Mouse (Mus musculus) layer of hippocampus, adult 2 months (tissue): ENCODE measurements at regions not wholly inside any gene's neighbourhood (a gene's known extent, or its start where the extent isn't known, plus 50 kb on each side); places are given as distances from the start of the nearest gene placed in this dataset.
A peak's percentile ranks its signal among the peaks of the same experiment; 100 is the strongest.

Experiments
- DNase-seq, 2 experiments: peaks; one replicate each; pipeline ENCODE4 v3.0.0; 2022; ENCODE audit warnings: low spot score in 2 of 2
- H3K27ac ChIP-seq: fragments of 200-600 bp; 2 replicates; pipeline ENCODE4 v1.8.1; 2022
- H3K4me3 ChIP-seq: fragments of 200-600 bp; 2 replicates; pipeline ENCODE4 v1.8.1; 2022; ENCODE audit warnings: mild to moderate bottlenecking
- CTCF ChIP-seq: fragments of 200-600 bp; conservative IDR thresholded peaks from 2 replicates; pipeline ENCODE4 v1.8.1; 2022; ENCODE audit warnings: antibody characterized with exemption, mild to moderate bottlenecking, moderate library complexity

DNA sequence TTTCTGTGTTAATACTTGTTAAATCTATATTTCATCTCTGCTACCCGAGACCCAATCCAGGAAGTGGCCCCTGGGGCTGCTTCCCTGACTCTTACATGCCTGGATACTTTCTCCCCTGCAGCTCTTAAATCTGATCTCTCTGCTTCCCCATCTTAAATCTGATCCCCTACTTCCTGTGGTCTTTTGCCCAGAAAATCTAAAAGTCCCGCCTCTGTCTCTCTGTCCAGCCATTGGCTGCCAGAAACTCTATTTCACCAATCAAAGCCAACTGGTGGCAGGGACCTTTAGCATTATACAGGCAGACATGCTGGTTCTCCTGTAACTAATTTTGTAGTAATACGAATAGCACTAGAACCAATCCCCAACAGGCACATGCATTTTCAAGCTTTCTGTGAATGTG is 59.0 kb upstream of the Ccdc91 start:
- no peak for DNase-seq
- Histone ChIP-seq H3K4me3 (no peak overlapping the region), H3K27ac (no peak overlapping the region)
- TF ChIP-seq CTCF, result no peak

DNA sequence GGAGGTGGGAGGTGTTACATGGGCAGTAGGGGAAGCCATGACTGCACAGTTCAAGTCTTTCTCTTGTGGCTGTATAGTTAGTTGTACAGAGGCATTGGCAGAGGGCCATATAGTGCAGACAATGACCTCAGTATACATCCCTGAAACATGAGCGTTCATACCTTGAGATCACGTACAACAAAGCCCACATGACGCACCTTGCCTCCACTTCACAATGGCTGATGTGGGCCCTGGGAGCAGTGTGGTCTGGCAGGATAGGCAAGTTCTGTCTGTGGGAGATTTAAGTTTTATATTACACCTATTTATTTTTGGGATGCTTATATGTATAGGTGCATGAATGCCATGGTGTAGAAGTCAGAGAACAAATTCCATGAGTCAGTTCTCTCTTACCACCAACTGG is 61.9 kb upstream of the Ccdc91 start:
- TF ChIP-seq CTCF, result no peak
- no peak overlapping the region for H3K27ac ChIP-seq
- no peak overlapping the region for H3K4me3 ChIP-seq
- no peak for DNase-seq

DNA sequence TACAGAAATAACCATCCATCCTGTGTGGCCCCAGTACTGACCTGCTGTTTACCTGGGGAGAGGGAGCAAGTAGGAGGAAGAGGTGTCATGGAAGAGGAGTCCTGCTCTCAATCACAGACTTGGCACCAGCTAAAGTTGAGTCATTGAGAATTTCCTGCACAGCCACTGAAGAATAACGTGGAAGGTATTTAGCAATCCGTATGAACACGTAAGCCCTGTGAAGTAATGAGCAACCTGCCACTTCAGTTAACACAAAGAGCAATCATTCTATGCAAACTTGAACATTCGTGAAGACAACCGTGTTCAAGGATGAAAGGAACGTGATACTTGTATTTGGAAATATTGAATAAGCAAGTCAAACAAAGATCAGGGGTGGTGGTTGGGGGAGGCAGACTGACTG is 77.6 kb upstream of the Ccdc91 start:
- no peak for TF ChIP-seq CTCF
- no peak overlapping the region for H3K4me3 ChIP-seq
- no peak for DNase-seq
- H3K27ac ChIP-seq, result no peak overlapping the region

DNA sequence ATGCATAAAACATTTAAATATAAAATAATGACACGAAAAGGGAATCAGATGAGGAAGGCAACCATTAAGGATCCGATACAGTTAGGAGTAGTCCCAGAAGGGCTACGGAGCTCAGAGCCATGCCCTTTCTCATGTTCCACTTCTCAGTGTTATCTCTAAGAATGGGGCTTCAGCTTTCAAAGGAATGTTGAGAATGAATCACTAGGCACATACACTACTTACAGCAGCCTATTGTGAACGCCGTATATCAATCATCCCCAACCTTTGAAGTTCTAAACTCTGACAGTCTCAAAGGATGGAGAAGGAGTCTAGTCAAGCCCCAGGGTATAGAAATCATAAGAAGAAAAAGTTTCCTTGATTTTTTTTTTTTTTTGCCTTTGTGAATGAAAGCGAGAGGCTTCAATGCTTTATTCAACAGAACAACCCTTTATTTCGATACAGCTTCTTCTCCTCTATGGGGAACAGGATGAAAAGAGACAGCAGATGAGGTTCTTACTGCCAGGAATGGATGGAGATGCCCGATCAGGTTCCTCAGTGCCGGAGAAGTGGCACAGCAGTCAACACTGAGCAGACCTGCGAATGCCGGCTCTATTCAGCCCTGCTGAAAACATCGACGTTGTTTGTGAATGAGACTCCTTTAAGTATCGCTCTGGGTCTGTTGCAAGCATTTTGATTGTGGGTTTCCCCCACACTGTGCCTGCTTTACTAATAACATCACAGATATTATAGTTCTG is 84.0 kb upstream of the Ccdc91 start:
- no peak overlapping the region for H3K4me3 ChIP-seq
- H3K27ac ChIP-seq, result no peak overlapping the region
- no peak for DNase-seq
- TF ChIP-seq CTCF, result no peak

DNA sequence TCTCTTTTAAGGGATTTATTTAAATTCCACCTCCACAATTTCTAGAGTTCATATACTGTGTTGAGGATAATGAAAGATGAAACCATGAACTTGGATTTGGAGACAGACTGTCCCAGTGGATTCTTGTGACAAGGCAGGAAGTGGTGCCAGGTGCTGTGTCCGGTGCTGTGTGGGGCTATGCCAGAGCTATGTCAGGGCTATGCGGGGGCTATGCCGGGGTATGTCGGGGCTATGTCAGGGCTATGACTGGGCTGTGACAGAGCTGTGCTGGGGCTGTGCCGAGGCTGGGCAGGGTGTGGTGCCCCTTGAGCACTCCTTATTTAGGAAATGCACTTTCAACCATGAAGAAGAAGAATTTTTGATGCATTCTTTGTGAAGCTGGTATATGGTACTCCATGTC is 85.1 kb upstream of the Ccdc91 start:
- DNase-seq, result no peak
- Histone ChIP-seq H3K27ac (no peak overlapping the region), H3K4me3 (no peak overlapping the region)
- TF ChIP-seq CTCF, result no peak

DNA sequence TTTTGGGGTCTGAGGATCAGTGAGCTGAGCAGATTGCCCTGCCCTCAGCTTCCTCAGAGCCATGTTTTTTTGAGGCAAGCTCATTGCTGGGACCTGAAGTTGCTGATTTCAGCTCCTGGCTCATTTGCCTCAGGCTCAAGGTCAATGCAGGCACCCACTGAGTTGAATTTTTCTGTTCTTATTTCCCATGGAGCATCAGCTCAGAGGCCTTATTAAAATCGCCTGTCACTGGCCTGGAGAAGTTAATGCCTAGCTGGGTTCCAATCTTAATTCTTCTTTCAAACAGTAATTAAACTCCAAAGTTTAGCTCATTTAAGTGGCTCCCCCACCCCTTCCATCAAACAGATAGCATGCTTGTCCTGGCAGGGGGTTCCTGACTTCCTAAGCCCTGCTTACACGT is 86.9 kb upstream of the Ccdc91 start:
- Histone ChIP-seq H3K4me3 (no peak overlapping the region), H3K27ac (no peak overlapping the region)
- DNase-seq, result no peak
- TF ChIP-seq CTCF, result no peak

DNA sequence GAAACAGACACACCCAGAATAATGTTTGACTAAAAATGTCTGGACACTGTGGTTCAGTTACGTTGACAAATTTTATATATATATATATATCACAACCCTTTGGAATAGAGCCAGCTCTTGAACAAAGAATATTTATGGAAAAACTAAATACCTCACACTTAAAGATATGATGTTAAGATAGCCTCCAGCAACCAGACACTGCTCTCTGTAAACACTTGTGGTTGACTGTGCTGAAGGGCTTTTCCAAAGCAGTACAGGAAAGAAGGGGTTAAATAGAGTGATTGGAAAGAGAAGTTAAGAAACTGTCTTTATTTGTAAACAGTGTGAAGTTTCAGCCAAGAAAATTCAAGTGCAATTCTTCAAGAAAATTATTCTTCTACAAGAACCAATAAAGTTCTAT is 90.0 kb upstream of the Ccdc91 start:
- no peak overlapping the region for H3K4me3 ChIP-seq
- TF ChIP-seq CTCF, result no peak
- DNase-seq, result no peak
- H3K27ac ChIP-seq, result no peak overlapping the region

DNA sequence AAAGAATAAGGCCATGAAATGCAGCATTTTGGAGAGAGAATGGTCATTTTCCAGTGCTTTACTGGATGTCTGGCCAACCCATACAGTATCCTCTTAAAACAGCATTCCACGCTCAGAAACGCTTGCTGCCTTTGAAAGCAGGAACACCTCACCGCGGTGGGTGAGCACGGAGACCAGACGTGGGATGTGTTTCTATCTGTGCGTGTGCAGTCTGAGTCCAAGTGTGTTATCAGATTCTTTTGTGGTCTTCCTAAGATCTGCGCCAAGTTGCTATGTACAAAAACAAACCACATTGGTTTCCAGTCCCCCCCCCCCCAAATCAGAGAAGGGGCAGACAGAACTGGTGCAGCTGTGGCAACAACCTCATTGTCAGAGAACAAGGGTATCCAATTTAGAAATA is 95.1 kb upstream of the Ccdc91 start:
- TF ChIP-seq CTCF, result no peak
- no peak for DNase-seq
- Histone ChIP-seq H3K4me3 (no peak overlapping the region), H3K27ac (no peak overlapping the region)

DNA sequence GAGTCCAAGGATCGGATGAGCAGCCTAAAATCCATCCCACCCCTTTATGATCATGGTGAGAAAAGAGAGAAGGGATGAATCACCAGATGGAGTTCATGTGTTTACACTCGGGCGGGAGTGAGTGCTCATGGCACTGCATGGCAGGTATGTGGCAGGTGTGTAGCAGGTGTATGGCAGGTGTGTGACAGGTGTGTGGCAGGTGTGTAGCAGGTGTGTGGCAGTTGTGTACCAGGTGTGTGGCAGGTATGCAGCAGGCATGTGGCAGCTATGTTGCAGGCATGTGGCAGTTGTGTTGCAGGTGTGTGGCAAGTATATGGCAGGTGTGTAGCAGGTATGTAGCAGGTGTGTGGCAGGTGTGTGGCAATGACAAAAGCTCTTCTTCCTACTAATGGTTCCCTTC is 97.9 kb upstream of the Ccdc91 start:
- no peak for DNase-seq
- Histone ChIP-seq H3K27ac (no peak overlapping the region), H3K4me3 (no peak overlapping the region)
- TF ChIP-seq CTCF, result no peak

DNA sequence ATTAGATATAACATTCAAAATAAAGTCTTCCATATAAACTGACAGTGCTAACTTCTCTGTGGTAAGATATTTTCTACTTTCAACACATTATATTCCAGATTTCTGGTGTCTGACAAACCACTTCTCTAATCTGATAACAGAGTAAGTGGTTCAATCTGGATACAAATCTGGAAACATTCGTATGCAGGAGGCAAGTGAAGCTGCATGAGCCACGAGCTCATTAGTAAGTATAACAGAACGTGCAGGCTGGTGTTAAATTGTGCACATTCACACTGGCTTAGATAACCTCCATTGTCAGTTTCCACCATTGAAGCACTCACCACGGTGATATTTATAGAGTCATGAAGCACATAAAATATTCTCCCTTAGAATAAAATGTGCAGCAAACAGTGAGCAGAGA is 103.9 kb upstream of the Ccdc91 start:
- Histone ChIP-seq H3K27ac (no peak overlapping the region), H3K4me3 (no peak overlapping the region)
- no peak for TF ChIP-seq CTCF
- peak in 1 of 2 experiments; percentile 17 for DNase-seq

DNA sequence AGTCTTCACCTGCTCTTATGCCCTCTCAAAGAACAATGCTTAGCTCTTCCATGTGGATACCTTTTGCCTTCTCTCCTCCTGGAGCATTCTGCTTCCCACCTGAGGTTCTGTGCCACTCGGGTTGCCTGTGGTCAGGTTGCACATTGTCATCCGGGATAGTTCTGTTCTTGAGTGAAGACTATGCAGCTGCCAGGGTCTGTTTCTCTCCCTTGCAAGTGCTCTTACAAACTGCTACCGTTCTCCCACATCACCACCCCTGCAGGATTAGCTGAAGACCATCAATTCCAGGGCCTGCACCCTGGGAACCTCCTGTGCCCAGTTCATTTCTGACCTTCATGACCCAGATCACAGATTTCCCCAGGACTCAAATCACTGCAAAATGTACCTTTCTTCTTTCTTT is 104.3 kb upstream of the Ccdc91 start:
- no peak for TF ChIP-seq CTCF
- H3K4me3 ChIP-seq, result no peak overlapping the region
- no peak for DNase-seq
- no peak overlapping the region for H3K27ac ChIP-seq

DNA sequence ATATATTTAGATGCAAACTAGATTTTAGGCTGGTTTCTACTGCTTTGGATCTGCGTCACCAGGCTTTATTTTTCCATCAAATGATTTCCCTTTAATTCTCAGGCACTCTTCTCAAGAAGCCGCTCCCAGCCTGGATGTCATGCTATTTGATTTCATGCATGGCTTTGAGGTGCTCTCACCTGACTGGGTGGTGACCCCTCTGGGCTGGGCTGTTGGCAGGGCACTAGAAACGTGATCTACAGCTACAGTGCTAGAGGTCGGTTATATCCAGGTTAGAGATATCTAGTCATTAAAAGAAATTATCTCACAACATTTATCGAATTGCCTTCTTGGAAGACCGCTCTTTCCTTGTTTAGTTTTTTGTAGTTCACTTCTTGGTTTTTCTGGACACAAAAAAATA is 98.9 kb upstream of the Pthlh start:
- Histone ChIP-seq H3K4me3 (no peak overlapping the region), H3K27ac (no peak overlapping the region)
- DNase-seq, result no peak
- TF ChIP-seq CTCF, result no peak

DNA sequence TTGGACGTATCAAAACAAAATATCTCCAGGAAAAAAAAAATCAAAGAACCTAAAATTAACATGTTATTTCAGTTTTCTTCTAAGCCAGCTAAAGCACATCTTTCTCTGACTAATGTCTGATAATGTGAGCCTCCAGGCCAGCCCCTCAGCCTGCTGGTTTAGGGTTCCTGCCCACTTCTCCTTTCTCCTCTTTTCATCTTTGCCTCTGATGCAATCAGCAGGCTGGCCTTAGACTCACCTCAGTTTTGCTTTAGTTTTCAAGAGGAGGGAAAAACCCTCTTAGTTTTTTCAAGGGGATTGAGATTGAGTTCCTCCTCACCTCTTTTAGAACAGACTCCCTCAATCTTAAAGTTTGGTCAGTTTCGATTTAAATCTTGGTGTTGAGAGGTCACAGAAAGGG is 93.0 kb upstream of the Pthlh start:
- no peak for TF ChIP-seq CTCF
- Histone ChIP-seq H3K4me3 (no peak overlapping the region), H3K27ac (no peak overlapping the region)
- no peak for DNase-seq

DNA sequence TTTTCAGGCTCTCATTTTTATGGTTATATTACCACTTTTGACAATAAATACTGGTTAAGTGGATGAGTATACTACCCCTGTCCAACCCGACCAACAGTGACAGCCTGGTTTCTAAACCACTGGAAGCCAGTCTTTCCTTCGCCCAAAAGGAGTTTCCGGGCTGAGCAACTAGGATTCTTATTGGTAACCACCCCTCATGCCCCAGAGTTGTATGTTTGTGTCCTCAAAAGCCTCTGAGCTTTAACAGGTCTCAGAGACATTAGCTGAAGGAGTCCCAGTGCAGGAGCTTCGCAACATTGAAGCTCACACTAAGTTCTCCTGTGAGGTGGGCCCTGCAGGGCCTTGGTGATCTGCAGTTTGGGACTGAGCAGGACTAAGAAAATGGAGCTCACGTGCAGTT is 92.6 kb upstream of the Pthlh start:
- no peak for DNase-seq
- no peak for TF ChIP-seq CTCF
- H3K27ac ChIP-seq, result no peak overlapping the region
- no peak overlapping the region for H3K4me3 ChIP-seq

DNA sequence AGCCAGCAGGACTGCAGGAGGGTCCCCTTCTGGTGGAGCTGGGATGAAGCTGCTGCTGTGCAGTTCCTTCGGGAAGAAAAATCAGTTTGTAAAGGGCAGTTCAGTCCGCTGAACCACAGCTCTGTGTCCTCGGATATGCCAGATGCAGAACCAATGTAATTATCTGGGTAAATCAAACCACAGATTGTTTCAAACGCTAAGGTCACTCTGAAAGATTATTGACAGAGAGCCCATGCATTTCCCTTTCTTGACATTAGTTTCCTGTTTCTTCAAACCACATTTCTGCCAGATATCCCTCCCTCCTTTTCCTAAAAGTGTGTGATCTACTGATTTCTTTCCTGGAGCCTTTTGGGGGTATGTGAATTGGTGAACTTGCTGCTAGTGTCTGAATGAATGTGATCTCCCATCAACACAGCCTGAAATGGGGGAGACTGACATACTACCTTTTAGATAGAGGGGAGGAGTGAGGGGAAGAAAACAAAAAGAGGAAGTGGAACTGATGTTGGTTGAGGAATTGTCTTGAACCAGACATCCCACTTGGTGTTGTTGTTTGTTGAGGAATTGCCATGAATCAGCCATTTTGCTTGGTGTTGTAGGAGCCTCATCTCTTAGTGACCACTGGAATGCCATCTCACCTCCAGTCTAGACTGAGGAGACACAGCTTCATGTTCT is 85.7 kb upstream of the Pthlh start:
- TF ChIP-seq CTCF, result no peak
- Histone ChIP-seq H3K27ac (no peak overlapping the region), H3K4me3 (no peak overlapping the region)
- no peak for DNase-seq
